Mouse (Mus musculus) erythroblast, embryonic 14.5 days (primary cell): ENCODE results near the gene Mfsd12.

Experiments
- GATA1 ChIP-seq: IDR thresholded peaks from 2 replicates; pipeline ENCODE4 v1.6.1; 2012; ENCODE audit warnings: low read length, inconsistent platforms, mixed read lengths
- TAL1 ChIP-seq: IDR thresholded peaks from 3 replicates; pipeline ENCODE4 v1.6.1; 2012; ENCODE audit warnings: low read length, inconsistent platforms, mixed read lengths

DNA sequence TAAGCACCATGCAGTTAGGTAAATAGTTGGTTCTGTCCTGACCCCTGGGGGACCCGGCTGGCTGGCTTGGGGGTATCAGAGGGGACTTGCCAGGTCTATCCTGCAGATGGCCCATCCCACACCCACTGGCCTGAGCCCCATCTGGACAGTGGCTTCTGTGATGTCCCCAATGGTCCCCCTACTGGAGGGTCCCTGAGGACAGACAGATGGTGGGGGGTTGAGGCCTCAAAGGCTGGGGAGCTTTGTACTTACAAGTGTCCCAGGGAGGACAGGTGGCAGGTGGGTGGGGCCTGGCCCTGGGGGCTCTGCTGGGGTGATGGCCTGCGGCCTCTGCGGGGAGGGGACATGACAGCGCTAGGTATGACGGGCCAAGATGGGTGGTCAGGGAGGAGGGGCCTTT is 42.0 kb downstream of the Mfsd12 start:
- no peak for TF ChIP-seq GATA1
- TF ChIP-seq TAL1, result no peak
